Mouse (Mus musculus) c-Kit-negative CD71-positive TER-119-positive erythroid progenitor cells, embryonic 14.5 days (primary cell): Measurements from ENCODE around the gene Smok3c.
"Not testable (repeated sequence)": the region's sequence is repeated elsewhere in the genome, so short reads cannot be mapped to it uniquely, and the experiment has no call there.

Experiments used
- DNase-seq: peaks from one replicate; pipeline ENCODE4 v3.0.0-alpha.2; 2013; ENCODE audit warnings: low read depth, low spot score

The Smok3c gene

GRCm38 (mm10) chr5:138052894-138053293 is at the start of gene Smok3c:
Gene Smok3c, plus strand, starts transcription at chr5:138053194.
- DNase-seq, result not testable (repeated sequence)

- no peak for DNase-seq
Observed at GRCm38 (mm10) chr5:138009437-138009836, 43.6 kb upstream of the Smok3c start.

- DNase-seq, result no peak
Observed at GRCm38 (mm10) chr5:138012382-138012781, 40.6 kb upstream of the Smok3c start.

GRCm38 (mm10) chr5:138016530-138016929 is 36.5 kb upstream of the Smok3c start:
- no peak for DNase-seq

GRCm38 (mm10) chr5:138016997-138017396 is 36.0 kb upstream of the Smok3c start:
- no peak for DNase-seq

- DNase-seq, result not testable (repeated sequence)
Observed at GRCm38 (mm10) chr5:138019577-138019976, 33.4 kb upstream of the Smok3c start.

- DNase-seq, result not testable (repeated sequence)
Observed at GRCm38 (mm10) chr5:138020961-138021479, 32.0 kb upstream of the Smok3c start, which contains the start of the genes Smok3a and Smok3b. Gene Smok3a, plus strand, starts transcription at chr5:138021261. Gene Smok3b, plus strand, starts transcription at chr5:138021429.

GRCm38 (mm10) chr5:138073803-138074202 is 20.8 kb downstream of the Smok3c start:
- DNase-seq, result no peak

GRCm38 (mm10) chr5:138075684-138076083 is 22.7 kb downstream of the Smok3c start:
- DNase-seq, result no peak

- no peak for DNase-seq
Observed at GRCm38 (mm10) chr5:138076148-138076547, 23.2 kb downstream of the Smok3c start.

GRCm38 (mm10) chr5:138080456-138080855 is 27.5 kb downstream of the Smok3c start:
- DNase-seq, result no peak

GRCm38 (mm10) chr5:138081446-138081845 is 28.5 kb downstream of the Smok3c start:
- DNase-seq, result no peak

GRCm38 (mm10) chr5:138083318-138083900 is 30.4 kb downstream of the Smok3c start:
- DNase-seq, result no peak

- DNase-seq, result no peak
Observed at GRCm38 (mm10) chr5:138083936-138084335, 30.9 kb downstream of the Smok3c start.

- no peak for DNase-seq
Observed at GRCm38 (mm10) chr5:138084507-138084906, 31.5 kb downstream of the Smok3c start.

GRCm38 (mm10) chr5:138084996-138085395 is 32.0 kb downstream of the Smok3c start, which contains the start of gene Zkscan1:
Gene Zkscan1, plus strand, starts transcription at chr5:138085084.
- peak; percentile 75 for DNase-seq

GRCm38 (mm10) chr5:138085421-138085911 is 32.5 kb downstream of the Smok3c start:
- DNase-seq, result peak; percentile 32

GRCm38 (mm10) chr5:138086842-138087241 is 33.8 kb downstream of the Smok3c start:
- DNase-seq, result no peak

- no peak for DNase-seq
Observed at GRCm38 (mm10) chr5:138088366-138088765, 35.4 kb downstream of the Smok3c start.

GRCm38 (mm10) chr5:138089108-138089551 is 36.1 kb downstream of the Smok3c start:
- DNase-seq, result no peak

- no peak for DNase-seq
Observed at GRCm38 (mm10) chr5:138090271-138090670, 37.3 kb downstream of the Smok3c start.

- no peak for DNase-seq
Observed at GRCm38 (mm10) chr5:138090737-138091136, 37.7 kb downstream of the Smok3c start.

- DNase-seq, result no peak
Observed at GRCm38 (mm10) chr5:138092771-138093170, 39.8 kb downstream of the Smok3c start.
